Mouse (Mus musculus): ENCODE measurements around the gene Socs2.

GRCm38 (mm10) chr10:95430271-95430670 is 13.3 kb upstream of the Socs2 start:
- TF ChIP-seq CTCF (IDR thresholded peaks at IDR 0.05; ENCODE audit: low read depth) (no peak), EP300 (IDR thresholded peaks at IDR 0.05; ENCODE audit: low read depth) (no peak)

Measured in liver, embryonic 14.5 days (tissue).